Mouse (Mus musculus): ENCODE data around the gene Dkkl1.
A peak's percentile ranks its signal among the peaks of the same experiment; 100 is the strongest.

Dkkl1 gene

DNA sequence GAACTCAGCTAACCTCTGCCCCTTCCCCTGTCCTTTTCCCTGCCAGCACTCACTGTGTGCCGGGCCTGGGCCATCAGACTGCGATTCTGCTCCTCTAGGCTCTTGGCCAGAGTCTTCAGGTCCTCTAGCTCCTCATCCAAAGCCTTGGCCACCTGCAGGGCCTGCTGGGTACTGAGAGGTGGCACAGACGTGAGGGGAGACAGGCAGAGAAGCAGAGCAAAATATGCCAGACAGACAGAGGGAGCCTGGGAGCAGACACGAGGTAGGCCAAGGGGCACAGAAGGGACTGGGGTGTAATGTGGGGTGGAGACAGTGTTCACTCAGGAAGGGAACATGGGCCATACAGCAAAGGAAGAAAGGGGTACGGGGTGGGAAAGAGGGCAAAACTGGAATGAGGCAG is 18.5 kb downstream of the Dkkl1 start:
- DNase-seq (ENCODE audit: low read depth): no peak

DNA sequence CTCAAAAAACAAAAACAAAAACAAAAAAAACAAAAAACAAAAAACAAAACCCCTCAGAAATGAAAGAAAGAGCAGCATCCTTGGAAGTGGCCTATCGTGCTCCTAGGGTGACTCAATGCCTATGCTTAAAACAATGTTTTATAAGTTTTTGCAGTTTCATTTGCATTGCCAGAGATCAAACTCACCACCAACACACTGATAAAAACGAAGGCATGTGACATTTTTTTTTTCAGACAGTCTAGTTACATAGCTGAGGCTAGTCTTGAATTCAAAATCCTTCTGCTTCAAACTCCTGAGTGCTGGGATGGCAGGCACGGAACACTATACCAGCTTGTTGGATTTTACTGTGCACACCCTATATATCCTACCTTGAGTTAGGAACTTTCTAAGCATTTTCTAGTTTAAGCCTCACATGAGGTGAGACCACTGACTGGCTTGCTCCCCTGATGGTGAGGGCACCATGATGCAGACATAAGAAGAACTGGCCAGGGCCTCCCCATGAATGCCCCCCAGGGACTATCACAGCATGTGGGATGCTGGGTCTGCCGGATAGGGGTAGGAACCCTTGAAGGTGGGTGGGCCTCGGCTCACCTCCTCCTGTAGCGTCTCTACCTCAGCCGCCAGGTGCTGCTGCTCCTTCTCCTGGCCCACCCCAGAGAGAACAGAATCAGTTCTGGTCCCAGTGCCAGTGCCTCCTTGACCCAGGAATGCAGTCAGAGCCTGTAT is 19.2 kb downstream of the Dkkl1 start:
- no peak for DNase-seq (ENCODE audit: low read depth)

- DNase-seq (ENCODE audit: low read depth): no peak
Observed at GRCm38 (mm10) chr7:45191803-45192363, 20.1 kb downstream of the Dkkl1 start.

GRCm38 (mm10) chr7:45191161-45191560 is 20.8 kb downstream of the Dkkl1 start:
- no peak for DNase-seq (ENCODE audit: low read depth)

- no peak for DNase-seq (ENCODE audit: low read depth)
Observed at GRCm38 (mm10) chr7:45190186-45190585, 21.8 kb downstream of the Dkkl1 start.

DNA sequence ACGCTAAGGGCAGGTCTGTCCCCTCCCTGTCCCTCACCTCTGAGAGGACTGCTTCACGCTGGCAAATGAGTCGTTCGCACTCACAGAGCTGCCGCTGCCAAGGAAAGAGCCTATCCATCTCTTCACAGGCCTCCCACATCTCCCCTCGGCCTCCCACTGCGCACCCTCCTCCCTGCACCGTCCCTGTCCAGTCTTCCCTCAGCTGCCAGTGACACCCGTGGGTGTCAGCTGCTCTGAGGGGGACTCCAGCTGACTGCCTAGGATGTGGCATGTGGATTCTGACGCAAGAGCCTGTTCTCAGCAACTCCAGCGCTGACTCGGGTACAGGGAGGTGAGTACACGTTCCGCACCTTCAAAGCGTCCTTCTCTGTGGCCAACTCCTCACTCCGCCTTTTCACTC is 22.3 kb downstream of the Dkkl1 start:
- DNase-seq (ENCODE audit: low read depth): no peak

GRCm38 (mm10) chr7:45185921-45186320 is 26.0 kb downstream of the Dkkl1 start:
- no peak for DNase-seq (ENCODE audit: low read depth)

DNA sequence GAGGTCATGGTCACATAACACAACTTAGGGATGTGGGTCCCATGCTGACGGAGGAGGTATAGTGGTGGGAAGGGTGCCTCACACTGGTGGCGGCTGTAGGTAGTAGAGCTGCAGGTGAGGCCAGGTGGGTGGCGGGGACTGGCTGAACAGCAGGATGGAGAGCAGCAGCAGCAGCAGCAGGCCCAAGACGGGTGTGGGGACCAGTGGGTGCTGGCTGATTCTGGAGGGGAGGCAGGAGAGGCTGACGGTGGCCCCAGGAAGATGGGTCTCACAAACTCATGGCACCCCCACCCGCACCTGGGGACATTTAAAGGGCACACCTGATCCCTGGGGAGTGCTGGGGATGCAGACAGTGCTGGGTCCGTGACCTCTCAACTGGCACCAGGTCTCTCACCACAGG is 28.3 kb downstream of the Dkkl1 start:
- no peak for DNase-seq (ENCODE audit: low read depth)

- no peak for DNase-seq (ENCODE audit: low read depth)
Observed at GRCm38 (mm10) chr7:45182606-45183005, 29.3 kb downstream of the Dkkl1 start.

DNA sequence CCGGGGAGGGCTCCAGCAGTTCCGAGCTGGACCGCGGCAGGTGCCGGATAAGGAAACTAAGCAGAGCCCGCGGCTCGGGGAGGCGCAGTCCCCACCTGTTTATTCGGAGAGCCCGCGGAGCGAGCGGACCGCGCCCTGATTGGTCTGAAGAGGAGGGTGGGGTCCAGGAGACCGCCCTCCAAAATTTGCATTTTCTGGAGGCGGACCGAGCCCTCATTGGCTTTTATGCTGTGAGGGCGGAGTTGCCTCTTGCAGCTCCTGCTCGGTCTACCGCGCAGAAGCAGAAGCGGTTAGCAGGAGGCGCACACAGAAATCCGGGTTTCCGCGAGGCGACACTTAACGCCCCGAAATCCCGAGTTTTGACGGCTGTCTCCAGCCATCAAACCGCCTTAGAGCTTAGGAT is 29.7 kb downstream of the Dkkl1 start:
- DNase-seq (ENCODE audit: low read depth): peak; percentile 93

- DNase-seq (ENCODE audit: low read depth): peak; percentile 38
Observed at GRCm38 (mm10) chr7:45181540-45181939, 30.4 kb downstream of the Dkkl1 start.

GRCm38 (mm10) chr7:45180896-45181477 is 31.0 kb downstream of the Dkkl1 start, which contains the start of gene Pth2:
Gene Pth2, plus strand, starts transcription at chr7:45180995.
- no peak for DNase-seq (ENCODE audit: low read depth)

GRCm38 (mm10) chr7:45179469-45179868 is 32.5 kb downstream of the Dkkl1 start, which contains the start of gene Gfy:
Gene Gfy, minus strand, starts transcription at chr7:45179569.
- DNase-seq (ENCODE audit: low read depth): no peak

DNA sequence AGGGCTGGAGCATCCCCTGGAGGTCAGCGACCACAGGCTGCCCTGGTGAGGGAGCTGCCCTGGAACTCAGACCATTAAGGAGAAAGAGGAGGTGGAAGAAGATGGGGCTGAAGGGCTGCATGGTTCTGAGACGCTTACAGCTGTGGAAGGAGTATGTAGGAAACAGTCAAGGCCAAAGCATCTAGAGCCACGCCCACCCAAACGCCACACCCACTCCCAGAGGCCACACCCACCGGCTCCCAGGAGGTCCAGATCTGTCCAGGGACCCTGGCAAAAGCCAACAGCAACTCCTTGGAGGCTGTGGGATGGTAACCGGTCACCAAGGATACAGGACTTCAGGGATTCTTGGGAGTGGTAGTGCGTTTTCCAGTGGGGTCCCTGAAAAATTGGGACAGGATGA is 33.4 kb downstream of the Dkkl1 start:
- peak; percentile 36 for DNase-seq (ENCODE audit: low read depth)

DNA sequence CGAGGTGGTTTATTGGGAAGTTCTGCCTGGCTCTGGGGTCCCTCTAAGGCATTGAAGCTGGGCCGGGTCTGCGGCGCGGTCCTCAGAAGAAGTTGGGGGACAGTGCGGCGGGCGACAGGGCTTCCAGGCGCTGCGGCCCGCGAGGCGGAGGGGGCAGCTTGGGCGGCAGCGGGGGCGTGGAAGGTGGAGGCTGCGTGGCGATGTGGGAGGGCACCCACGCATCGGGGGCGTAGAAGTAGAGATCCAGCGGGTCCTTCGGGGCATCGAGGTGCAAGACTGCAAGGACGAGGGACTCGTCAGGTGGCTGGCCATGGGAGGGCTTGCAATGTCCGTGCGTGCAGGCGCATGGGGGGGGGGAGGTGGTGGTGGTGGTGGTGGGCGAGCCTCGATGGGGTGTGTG is 35.6 kb downstream of the Dkkl1 start:
- no peak for DNase-seq (ENCODE audit: low read depth)

- no peak for DNase-seq (ENCODE audit: low read depth)
Observed at GRCm38 (mm10) chr7:45175929-45176328, 36.0 kb downstream of the Dkkl1 start.

DNA sequence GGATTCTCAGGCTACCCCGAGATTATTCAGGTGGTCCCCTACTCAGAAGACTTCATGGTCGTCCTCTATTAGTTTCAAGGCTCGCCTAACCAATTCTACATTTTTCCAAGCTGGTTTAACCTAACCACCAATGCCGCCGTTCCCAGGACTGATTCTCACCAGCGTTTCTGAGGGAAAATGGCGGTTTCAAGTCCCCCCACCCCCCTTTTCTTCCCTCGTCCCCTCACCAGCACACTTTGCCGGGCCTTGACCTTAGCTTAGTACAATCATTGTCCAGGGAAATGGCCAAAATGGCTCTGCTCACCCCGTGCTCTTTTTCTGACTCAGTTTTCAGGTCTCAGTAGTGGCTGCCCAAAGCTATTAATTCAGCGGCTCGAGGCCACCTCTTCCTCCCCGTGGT is 36.5 kb downstream of the Dkkl1 start:
- DNase-seq (ENCODE audit: low read depth): no peak

- no peak for DNase-seq (ENCODE audit: low read depth)
Observed at GRCm38 (mm10) chr7:45174567-45175280, 37.2 kb downstream of the Dkkl1 start.

GRCm38 (mm10) chr7:45173772-45174171 is 38.2 kb downstream of the Dkkl1 start:
- peak; percentile 80 for DNase-seq (ENCODE audit: low read depth)

DNA sequence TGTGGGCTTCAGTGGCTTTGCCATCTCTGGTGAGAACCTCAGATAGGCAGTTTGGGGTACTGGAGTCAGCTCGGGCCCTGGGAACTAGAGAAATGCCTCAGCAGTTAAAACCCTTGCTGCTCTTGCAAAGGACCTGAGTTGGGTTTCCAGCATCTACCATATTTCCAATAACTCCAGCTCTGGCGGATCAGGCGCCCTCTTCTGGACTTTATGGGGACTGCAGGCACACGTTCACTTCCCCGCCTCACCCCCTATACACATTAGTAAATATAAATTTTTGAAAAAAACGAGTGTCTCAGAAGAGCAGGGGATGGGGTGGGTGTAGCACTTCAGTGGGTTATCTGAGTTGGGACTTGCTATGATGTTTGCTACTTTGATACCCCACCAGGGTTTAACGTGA is 39.0 kb downstream of the Dkkl1 start:
- DNase-seq (ENCODE audit: low read depth): peak; percentile 75

GRCm38 (mm10) chr7:45169495-45169894 is 42.5 kb downstream of the Dkkl1 start:
- peak; percentile 47 for DNase-seq (ENCODE audit: low read depth)

DNA sequence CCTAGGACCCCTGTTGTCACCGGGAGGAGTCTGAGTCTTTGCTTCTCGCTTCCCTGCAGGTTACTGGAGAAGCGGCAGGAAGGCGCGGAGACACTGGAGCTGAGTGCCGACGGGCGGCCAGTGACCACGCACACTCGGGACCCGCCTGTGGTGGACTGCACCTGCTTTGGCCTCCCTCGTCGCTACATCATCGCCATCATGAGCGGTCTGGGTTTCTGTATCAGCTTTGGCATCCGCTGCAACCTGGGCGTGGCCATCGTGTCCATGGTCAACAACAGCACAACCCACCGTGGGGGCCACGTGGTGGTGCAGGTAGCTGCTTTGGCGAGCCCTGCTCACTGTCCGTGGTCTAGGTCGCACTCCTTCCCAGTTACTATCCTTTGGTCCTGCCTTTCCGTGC is 43.3 kb downstream of the Dkkl1 start:
- DNase-seq (ENCODE audit: low read depth): no peak

All from induced T-regulatory cell, adult 2 months (primary cell).